In genomic region chr2:85533934-85534333, GRCm38 (mm10) we compare ENCODE assay signal across 22 mouse cellular contexts. TPM values are rescaled to one million over a fixed set of nuclear protein-coding genes. Genes with fewer than 3 reads are reported as not detected.
"Had no signal": no experiment of that assay in that cellular context is flagged by ENCODE, and none has a peak within 500 bp of the region (broad histone marks: within the 10 kb centered on the region; RNA-seq: fewer than 3 reads in every experiment).

No protein-coding gene starts in this region.

- H3K4me3 ChIP-seq: liver, embryonic 13.5 days; liver, embryonic 15.5 days; lung, embryonic 15.5 days; megakaryocyte, embryonic 14.5 days; midbrain, embryonic 13.5 days; midbrain, embryonic 15.5 days; neural tube, embryonic 12.5 days had no signal

- ATAC-seq: liver, postnatal 0 days; lung, postnatal 0 days; midbrain, embryonic 13.5 days; midbrain, embryonic 15.5 days had no signal

- H3K4me1 ChIP-seq: liver, embryonic 13.5 days; liver, embryonic 15.5 days; lung, embryonic 15.5 days; megakaryocyte, embryonic 14.5 days; midbrain, embryonic 13.5 days; midbrain, embryonic 15.5 days; neural tube, embryonic 12.5 days had no signal

- H3K9ac ChIP-seq: liver, embryonic 13.5 days; liver, embryonic 15.5 days; liver, postnatal 0 days; lung, embryonic 15.5 days; midbrain, embryonic 13.5 days; midbrain, embryonic 15.5 days; neural tube, embryonic 12.5 days had no signal

- DNase-seq: liver, embryonic 13.5 days; liver, postnatal 0 days; lung, adult 2 months; right cerebral cortex, postnatal 25 days; right cerebral cortex, postnatal 4 days; spleen, adult 18-20 months; thymus, adult 18-20 months; thymus, postnatal 14 days; thymus, postnatal 36 days had no signal

- H3K27me3 ChIP-seq: liver, embryonic 13.5 days; liver, embryonic 15.5 days; lung, embryonic 15.5 days; megakaryocyte, embryonic 14.5 days; midbrain, embryonic 13.5 days; midbrain, embryonic 15.5 days; neural tube, embryonic 12.5 days had no signal

- H3K27ac ChIP-seq: liver, embryonic 13.5 days; liver, embryonic 15.5 days; lung, embryonic 15.5 days; macrophage; midbrain, embryonic 13.5 days; midbrain, embryonic 15.5 days; neural tube, embryonic 12.5 days had no signal

- H3K4me2 ChIP-seq: liver, embryonic 13.5 days; liver, embryonic 15.5 days; lung, embryonic 15.5 days; midbrain, embryonic 11.5 days; midbrain, embryonic 13.5 days; midbrain, embryonic 15.5 days; neural tube, embryonic 12.5 days had no signal

- H3K36me3 ChIP-seq: liver, embryonic 13.5 days; liver, embryonic 15.5 days; lung, embryonic 15.5 days; midbrain, embryonic 13.5 days; midbrain, embryonic 15.5 days; neural tube, embryonic 12.5 days had no signal

- H3K9me3 ChIP-seq: liver, embryonic 13.5 days; liver, embryonic 15.5 days; lung, embryonic 15.5 days; megakaryocyte, embryonic 14.5 days; midbrain, embryonic 13.5 days; midbrain, embryonic 15.5 days; neural tube, embryonic 12.5 days had no signal

RNA-seq across cellular contexts. Expression of gene 4833423E24Rik, which starts 15.1 kb away (rescaled TPM):
- polyA plus RNA-seq: liver, embryonic 13.5 days; liver, embryonic 15.5 days; liver, postnatal 0 days; macrophage; midbrain, embryonic 11.5 days; midbrain, embryonic 13.5 days; neural tube, embryonic 12.5 days; small intestine, adult 2 months had no signal

RNA-seq across cellular contexts. Expression of gene Olfr996, which starts 45.1 kb away (rescaled TPM):
- polyA plus RNA-seq: liver, embryonic 13.5 days; liver, embryonic 15.5 days; liver, postnatal 0 days; lung, adult 2 months; lung, embryonic 15.5 days; lung, postnatal 0 days; macrophage; midbrain, embryonic 11.5 days; midbrain, embryonic 13.5 days; midbrain, embryonic 15.5 days; midbrain, postnatal 0 days; neural tube, embryonic 12.5 days; neural tube, embryonic 14.5 days; small intestine, adult 2 months; thymus, postnatal 0 days had no signal

RNA-seq across cellular contexts. Expression of gene Olfr998, which starts 54.8 kb away (rescaled TPM):
- polyA plus RNA-seq: liver, embryonic 13.5 days; liver, embryonic 15.5 days; liver, postnatal 0 days; lung, adult 2 months; lung, embryonic 15.5 days; lung, postnatal 0 days; macrophage; midbrain, embryonic 11.5 days; midbrain, embryonic 13.5 days; midbrain, embryonic 15.5 days; midbrain, postnatal 0 days; neural tube, embryonic 12.5 days; neural tube, embryonic 14.5 days; small intestine, adult 2 months; thymus, postnatal 0 days had no signal
